Mouse (Mus musculus) limb, embryonic 14.5 days (tissue): Measurements from ENCODE around the gene Prkce. TPM values are rescaled to one million over a fixed set of nuclear protein-coding genes. Genes with fewer than 3 reads are reported as not detected.

ENCODE experiments used
- ATAC-seq: fragments of 200-750 bp; cut with Nextera tagmentation; 2 replicates; pipeline ENCODE4 v1.8.0; 2017; ENCODE audit warnings: low read depth, moderate number of reproducible peaks, moderate TSS enrichment; ENCODE audit not compliant: low FRiP score
- DNase-seq: peaks from one replicate; pipeline ENCODE4 v3.0.0-alpha.2; 2015; ENCODE audit warnings: low spot score
- H3K27ac ChIP-seq: fragments of 300-500 bp; sonication (generic); replicated peaks from 2 replicates; pipeline ENCODE4 v1.5.1; 2014; ENCODE audit warnings: low read depth, mild to moderate bottlenecking, low read length, moderate library complexity, mixed read lengths
- H3K27me3 ChIP-seq: fragments of 300-500 bp; sonication (generic); 2 replicates; pipeline ENCODE4 v1.6.1; 2014; ENCODE audit warnings: low read length, mixed read lengths; ENCODE audit not compliant: control insufficient read depth, insufficient read depth
- H3K36me3 ChIP-seq: fragments of 300-500 bp; sonication (generic); 2 replicates; pipeline ENCODE4 v1.6.1; 2014; ENCODE audit warnings: mild to moderate bottlenecking, low read length, moderate library complexity, mixed read lengths; ENCODE audit not compliant: control insufficient read depth, insufficient read depth
- H3K4me1 ChIP-seq: fragments of 300-500 bp; sonication (generic); 2 replicates; pipeline ENCODE4 v1.6.1; 2014; ENCODE audit warnings: antibody characterized with exemption, low read length, mixed read lengths; ENCODE audit not compliant: control insufficient read depth, insufficient read depth
- H3K4me2 ChIP-seq: fragments of 300-500 bp; sonication (generic); replicated peaks from 2 replicates; pipeline ENCODE4 v1.6.1; 2014; ENCODE audit warnings: low read depth, mild to moderate bottlenecking, low read length, moderate library complexity; ENCODE audit not compliant: severe bottlenecking
- H3K4me3 ChIP-seq: fragments of 300-500 bp; sonication (generic); replicated peaks from 2 replicates; pipeline ENCODE4 v1.5.1; 2014; ENCODE audit warnings: low read length
- H3K9ac ChIP-seq: fragments of 300-500 bp; sonication (generic); 2 replicates; pipeline ENCODE4 v1.6.1; 2014; ENCODE audit warnings: mild to moderate bottlenecking, low read depth, low read length, moderate library complexity; ENCODE audit not compliant: severe bottlenecking
- H3K9me3 ChIP-seq: fragments of 300-500 bp; sonication (generic); 2 replicates; pipeline ENCODE4 v1.6.1; 2016; ENCODE audit warnings: low read length; ENCODE audit not compliant: control insufficient read depth
- POLR2A ChIP-seq: fragments of 200-500 bp; IDR thresholded peaks from 2 replicates; pipeline ENCODE4 v1.8.0; 2012; ENCODE audit warnings: inconsistent platforms, mild to moderate bottlenecking, moderate library complexity, borderline replicate concordance; ENCODE audit not compliant: insufficient read depth, insufficient read length; ENCODE audit errors: extremely low read depth
- WGBS: fragments of 180-500 bp; shearing (Covaris S2); extraction: QIAGEN DNeasy Blood & Tissue Kit; methylation state at CpG from one replicate; pipeline ENCODE4 v1.1.7; 2014; 5-methylcytosine and 5-hydroxymethylcytosine counted together
- polyA plus RNA-seq, 2 experiments: library from polyadenylated mRNA; depleted of rRNA in 1 of 2; stranded (reverse) in 1 of 2; unstranded in 1 of 2; fragments of >200 nt; fragmentation: Nextera tagmentation in 1 of 2; extraction: Ambion mirVana in 1 of 2; gene quantifications; 2 replicates each; pipeline versions ENCODE4 v1.2.1 to v1.2.3; 2012 to 2014

Gene Prkce
- polyA plus RNA-seq, 2 experiments = 4.7 to 9.3 TPM

DNA sequence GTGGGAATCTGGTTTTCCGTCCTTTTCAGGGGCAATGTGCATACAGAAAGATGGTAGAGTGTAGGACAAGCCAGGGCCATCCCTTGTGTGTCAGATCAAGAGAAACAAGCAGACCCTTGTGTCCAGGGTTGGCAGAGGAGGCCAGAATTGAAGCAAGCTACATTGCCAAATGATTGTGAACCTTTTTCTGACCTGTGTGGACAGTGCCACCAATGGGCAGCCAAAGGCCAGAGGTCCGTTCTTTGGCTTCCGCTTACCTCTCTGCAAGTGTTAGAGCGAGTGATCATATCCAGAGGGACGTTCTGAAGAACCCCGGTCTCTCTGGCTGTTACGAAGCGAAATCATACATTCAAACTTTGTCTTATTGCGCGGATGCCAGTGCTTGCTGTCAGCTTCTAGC lies 225.6 kb downstream of the Prkce start:
- Histone ChIP-seq H3K4me3 (no peak overlapping the region), H3K4me1 (no peaks in the 10 kb centered on the region), H3K4me2 (no peak overlapping the region), H3K27me3 (no peaks in the 10 kb centered on the region), H3K36me3 (no peaks in the 10 kb centered on the region), H3K27ac (no peak overlapping the region), H3K9ac (no peak overlapping the region), H3K9me3 (no peaks in the 10 kb centered on the region)
- no peak for TF ChIP-seq POLR2A
- no peak for ATAC-seq
- no peak for DNase-seq
- 98% methylated on average over 10 of the region's 10 CpGs for WGBS

DNA sequence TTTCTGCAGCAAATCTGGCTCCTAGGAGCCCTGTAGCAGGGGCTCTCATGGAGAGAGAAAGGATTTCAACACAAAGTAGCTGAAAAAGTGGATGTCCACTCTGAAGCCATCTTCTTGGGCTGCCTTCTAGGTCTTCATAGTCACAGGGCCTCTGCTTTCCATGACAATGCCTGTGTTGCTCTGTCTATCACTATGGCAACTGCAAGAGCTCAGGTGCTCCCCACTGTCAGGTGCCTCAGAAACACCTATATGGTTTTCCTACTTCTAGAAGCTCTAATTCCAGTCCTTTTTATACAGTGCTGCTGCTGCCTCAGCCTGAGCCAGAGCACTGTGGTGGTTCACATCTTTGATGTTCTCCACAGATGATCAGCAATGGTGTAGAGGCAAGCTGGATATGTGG lies 229.5 kb downstream of the Prkce start:
- DNase-seq (no peak), ATAC-seq (no peak)

DNA sequence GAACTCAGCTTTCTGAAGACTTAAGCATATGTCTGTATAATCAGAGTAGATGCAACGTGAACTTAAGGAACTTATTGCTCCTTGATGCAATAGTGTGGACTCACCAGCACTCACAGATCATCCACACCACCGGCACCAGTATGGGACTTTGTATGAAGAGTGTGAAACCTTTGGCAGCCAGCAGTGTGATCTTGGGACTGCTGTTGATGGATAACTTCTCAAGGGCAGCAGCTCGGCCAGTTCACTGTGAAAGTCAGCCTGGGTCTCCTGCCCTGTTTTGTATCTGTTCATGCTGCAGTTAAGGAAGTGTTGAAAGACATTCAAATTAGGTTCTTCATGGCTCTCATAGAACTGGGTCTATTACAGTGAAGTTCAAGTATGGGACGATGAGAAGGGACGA lies 230.1 kb downstream of the Prkce start:
- WGBS = 78% methylated on average over 5 of the region's 5 CpGs
- TF ChIP-seq POLR2A = no peak
- ATAC-seq = no peak
- Histone ChIP-seq H3K36me3 (no peaks in the 10 kb centered on the region), H3K9ac (no peak overlapping the region), H3K27ac (no peak overlapping the region), H3K4me1 (no peaks in the 10 kb centered on the region), H3K27me3 (no peaks in the 10 kb centered on the region), H3K4me2 (no peak overlapping the region), H3K9me3 (no peaks in the 10 kb centered on the region), H3K4me3 (no peak overlapping the region)
- no peak for DNase-seq

More for the DNA sequence above, 229.5 kb downstream of the Prkce start:
- Histone ChIP-seq H3K4me1 (no peaks in the 10 kb centered on the region), H3K9ac (no peak overlapping the region), H3K9me3 (no peaks in the 10 kb centered on the region), H3K27me3 (no peaks in the 10 kb centered on the region), H3K4me3 (no peak overlapping the region), H3K36me3 (no peaks in the 10 kb centered on the region), H3K27ac (no peak overlapping the region), H3K4me2 (no peak overlapping the region)
- TF ChIP-seq POLR2A = no peak

DNA sequence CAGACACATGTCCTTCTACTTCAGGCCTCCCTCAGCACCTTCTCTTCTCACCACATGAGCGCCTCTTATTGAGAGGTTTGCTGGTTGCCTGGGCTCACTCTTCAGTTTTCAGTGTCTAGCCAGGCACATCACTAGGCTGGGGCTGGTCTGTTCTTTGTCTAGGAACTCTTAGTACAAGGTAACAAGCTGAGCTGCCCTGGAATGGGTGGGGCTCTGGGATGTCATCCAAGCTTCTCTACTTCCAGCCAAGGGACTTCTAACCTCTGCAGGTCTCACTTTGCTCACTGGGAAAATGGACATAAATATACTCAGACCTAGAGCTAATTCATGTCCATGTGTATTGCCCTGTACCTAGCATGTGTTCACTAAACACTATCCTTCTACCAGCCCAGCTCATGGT lies 230.6 kb downstream of the Prkce start:
- H3K4me1 ChIP-seq = no peaks in the 10 kb centered on the region
- no peaks in the 10 kb centered on the region for H3K36me3 ChIP-seq
- DNase-seq = no peak
- H3K9ac ChIP-seq = no peak overlapping the region
- no peak for TF ChIP-seq POLR2A
- H3K9me3 ChIP-seq = no peaks in the 10 kb centered on the region
- no peak overlapping the region for H3K27ac ChIP-seq
- ATAC-seq = no peak
- H3K4me2 ChIP-seq = no peak overlapping the region
- 100% methylated on average over 1 of the region's 1 CpGs for WGBS
- H3K27me3 ChIP-seq = no peaks in the 10 kb centered on the region
- no peak overlapping the region for H3K4me3 ChIP-seq

DNA sequence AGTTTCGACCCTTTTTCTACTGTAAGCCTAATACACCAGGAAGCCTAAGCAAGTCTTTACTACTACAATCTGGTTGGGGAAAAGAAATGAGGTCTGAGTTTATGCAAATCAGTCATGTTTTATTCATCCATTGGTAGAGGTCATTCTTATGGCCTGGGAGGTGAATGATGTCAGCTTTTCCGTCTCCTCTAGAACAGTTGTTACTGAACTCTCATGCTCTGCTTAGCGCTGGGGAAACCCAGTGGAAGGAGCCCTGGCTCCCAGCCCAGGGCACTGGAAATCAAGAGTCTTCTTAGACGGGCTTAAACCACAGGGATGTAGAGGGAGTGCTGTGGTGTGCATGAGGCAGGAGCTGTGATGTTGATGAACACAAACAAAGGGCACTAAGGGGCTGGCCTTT lies 232.4 kb downstream of the Prkce start:
- ATAC-seq = no peak
- Histone ChIP-seq H3K27ac (0 out of 2 replicates have a peak overlapping the region, but pooled peaks have one; percentile 5), H3K4me3 (no peak overlapping the region), H3K4me1 (peaks cover 13% of the 10 kb centered on the region), H3K4me2 (no peak overlapping the region), H3K9ac (no peak overlapping the region), H3K27me3 (no peaks in the 10 kb centered on the region), H3K9me3 (no peaks in the 10 kb centered on the region), H3K36me3 (no peaks in the 10 kb centered on the region)
- DNase-seq = peak; percentile 27
- 68% methylated on average over 4 of the region's 4 CpGs for WGBS
- no peak for TF ChIP-seq POLR2A
